8 mouse cellular contexts compared by ENCODE assay signal in genomic region chr2:52425523-52425795, GRCm38 (mm10). TPM values are rescaled to one million over a fixed set of nuclear protein-coding genes. Genes with fewer than 3 reads are reported as not detected.
DNase-seq lines count a peak whose midpoint lies in the region; ATAC-seq lines count a peak whose summit lies in the region.

No protein-coding gene starts in this region.

- H3K9me3 ChIP-seq in liver, embryonic 13.5 days (replicated peaks): no peaks in the 10 kb centered on the region

- no peaks in the 10 kb centered on the region for H3K36me3 ChIP-seq in liver, embryonic 13.5 days

- ATAC-seq in liver, embryonic 13.5 days (ENCODE audit: low read depth): no peak
- no peak for ATAC-seq in granulocyte monocyte progenitor cell, adult 5-6 weeks (replicated peaks; ENCODE audit: poor library complexity, severe bottlenecking)

- no peaks in the 10 kb centered on the region for H3K27me3 ChIP-seq in liver, embryonic 13.5 days

- H3K4me3 ChIP-seq in liver, embryonic 13.5 days (replicated peaks): peak overlapping the region; percentile 96

- peaks cover 45% of the 10 kb centered on the region for H3K4me1 ChIP-seq in liver, embryonic 13.5 days (replicated peaks)

- H3K9ac ChIP-seq in liver, embryonic 13.5 days: peak overlapping the region; percentile 95

- peak; percentile 47 for DNase-seq in cerebellum, adult 9-11 months
- DNase-seq in cerebellum, adult 11 months: no peak
- peak; percentile 20 for DNase-seq in thymus, postnatal 4 days
- no peak for DNase-seq in thymus, postnatal 10 days (ENCODE audit: low spot score in 2 of 2)
- DNase-seq in liver, embryonic 13.5 days: no peak
- no peak for DNase-seq in yolk sac, embryonic 10.5 days (ENCODE audit: low spot score)
- no peak for DNase-seq in gastrocnemius, adult 8-10 months (ENCODE audit: low spot score in 2 of 2)

- H3K4me2 ChIP-seq in liver, embryonic 13.5 days: peak overlapping the region; percentile 75

- 23% methylated on average over 10 of the region's 10 CpGs for WGBS in liver, embryonic 13.5 days (ENCODE audit: insufficient replicate concordance)

- peak overlapping the region; percentile 66 for H3K27ac ChIP-seq in liver, embryonic 13.5 days

RNA-seq across cellular contexts. Expression of gene Arl5a, which starts 0.8 kb away (rescaled TPM):
- polyA plus RNA-seq in liver, embryonic 13.5 days (2015; fragmentation: Nextera tagmentation; extraction: Ambion mirVana): 26.1 and 34.8 TPM in 2 replicates
- total RNA-seq in granulocyte monocyte progenitor cell, adult 5-6 weeks (2014; fragmentation: Nextera tagmentation): 24.6 and 27.8 TPM in 2 replicates
- 32.3 and 43.1 TPM in 2 replicates for total RNA-seq in granulocyte monocyte progenitor cell, adult 5-6 weeks (2017)
- total RNA-seq in gastrocnemius, adult 8-10 months (2022): 10 to 100 TPM; 35.9 to 39.8 (median 38.1) TPM

RNA-seq across cellular contexts. Expression of gene Neb, which starts 47.2 kb away (rescaled TPM):
- polyA plus RNA-seq in liver, embryonic 13.5 days (2015; fragmentation: Nextera tagmentation; extraction: Ambion mirVana): 1.6 and 2.6 TPM in 2 replicates
- total RNA-seq in granulocyte monocyte progenitor cell, adult 5-6 weeks (2014; fragmentation: Nextera tagmentation): not detected in 2 replicates
- 0.09 and 0.10 TPM in 2 replicates for total RNA-seq in granulocyte monocyte progenitor cell, adult 5-6 weeks (2017)
- 1,000 to 10,000 TPM; 6,560 to 8,442 (median 7,482) TPM for total RNA-seq in gastrocnemius, adult 8-10 months (2022)

Comparison
In these comparisons a context has a peak if more than half of its experiments do, and no peak if none do; other contexts are left out.
1. DNase-seq: peak in cerebellum, adult 9-11 months (single experiment) and thymus, postnatal 4 days (single experiment); none in cerebellum, adult 11 months (single experiment), thymus, postnatal 10 days (0 of 2), liver, embryonic 13.5 days (single experiment), yolk sac, embryonic 10.5 days (single experiment) and gastrocnemius, adult 8-10 months (0 of 2).
2. RNA of gene Neb, which starts 47.2 kb away (total RNA-seq): 6,560 to 8,442 TPM in gastrocnemius, adult 8-10 months; 0.09 to 0.10 TPM in granulocyte monocyte progenitor cell, adult 5-6 weeks; every median in the first group is over 1,000 times any median in the second.